Mouse (Mus musculus): Measurements from ENCODE around the gene Siah2. TPM values are rescaled to one million over a fixed set of nuclear protein-coding genes. Genes with fewer than 3 reads are reported as not detected.

The Siah2 gene
- polyA plus RNA-seq, 1 experiment from 2014 or later = 7.4 TPM

DNA sequence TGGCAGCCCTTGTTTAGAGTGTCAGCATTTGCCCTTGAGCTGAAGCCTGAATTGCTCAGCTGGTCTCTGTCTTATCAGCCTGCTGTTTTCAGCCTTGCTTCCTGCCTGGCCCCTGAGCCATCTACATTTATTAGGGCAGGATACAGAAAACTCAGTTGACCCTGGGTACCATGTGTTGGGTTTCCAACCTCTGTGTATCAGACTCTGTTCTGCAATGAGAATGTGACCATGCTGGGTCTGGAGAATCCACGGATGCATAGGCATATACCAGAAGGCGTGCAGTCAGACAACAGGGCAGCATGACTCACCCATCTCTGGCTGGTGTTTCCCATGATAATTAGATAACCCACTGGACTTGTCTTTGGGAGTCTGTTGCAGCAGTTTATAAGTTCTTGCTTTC lies 21.8 kb upstream of the Siah2 start:
- no peak for ATAC-seq (ENCODE audit: insufficient read depth)

GRCm38 (mm10) chr3:58713191-58713590 lies 21.0 kb upstream of the Siah2 start:
- no peak for ATAC-seq (ENCODE audit: insufficient read depth)
- no peak for DNase-seq
- WGBS = 84% methylated on average over 4 of the region's 4 CpGs
- no peak overlapping the region for H3K4me3 ChIP-seq (ENCODE audit: low read depth, low read length)
- no peaks in the 10 kb centered on the region for H3K36me3 ChIP-seq (ENCODE audit: insufficient read depth)
- H3K9me3 ChIP-seq (ENCODE audit: low read depth, low read length) = peaks cover 4% of the 10 kb centered on the region; the same call in 1 of the 2 replicates
- TF ChIP-seq CTCF (IDR thresholded peaks at IDR 0.05; ENCODE audit: low read depth) = no peak
- H3K9ac ChIP-seq = no peak overlapping the region
- no peaks in the 10 kb centered on the region for H3K27me3 ChIP-seq (ENCODE audit: insufficient read depth, low read length)
- H3K27ac ChIP-seq (ENCODE audit: low read depth) = no peak overlapping the region
- no peaks in the 10 kb centered on the region for H3K4me1 ChIP-seq (ENCODE audit: insufficient read depth)
- H3K4me2 ChIP-seq = no peak overlapping the region

More for the DNA sequence above, 21.8 kb upstream of the Siah2 start:
- Histone ChIP-seq H3K9me3 (ENCODE audit: low read depth, low read length) (peaks cover 4% of the 10 kb centered on the region; the same call in 1 of the 2 replicates), H3K4me3 (ENCODE audit: low read depth, low read length) (no peak overlapping the region), H3K4me1 (ENCODE audit: insufficient read depth) (no peaks in the 10 kb centered on the region), H3K27ac (ENCODE audit: low read depth) (no peak overlapping the region), H3K36me3 (ENCODE audit: insufficient read depth) (no peaks in the 10 kb centered on the region), H3K4me2 (no peak overlapping the region), H3K27me3 (ENCODE audit: insufficient read depth, low read length) (no peaks in the 10 kb centered on the region), H3K9ac (no peak overlapping the region)
- 57% methylated on average over 2 of the region's 2 CpGs for WGBS
- no peak for DNase-seq
- no peak for TF ChIP-seq CTCF (IDR thresholded peaks at IDR 0.05; ENCODE audit: low read depth)

GRCm38 (mm10) chr3:58704547-58704946 lies 12.3 kb upstream of the Siah2 start:
- H3K4me3 ChIP-seq (ENCODE audit: low read depth, low read length) = no peak overlapping the region
- peak; percentile 15; the same call in 1 of the 2 replicates for TF ChIP-seq CTCF (IDR thresholded peaks at IDR 0.05; ENCODE audit: low read depth)
- no peaks in the 10 kb centered on the region for H3K4me1 ChIP-seq (ENCODE audit: insufficient read depth)
- no peak overlapping the region for H3K9ac ChIP-seq
- WGBS = 63% methylated on average over 4 of the region's 4 CpGs
- no peaks in the 10 kb centered on the region for H3K9me3 ChIP-seq (ENCODE audit: low read depth, low read length)
- H3K27me3 ChIP-seq (ENCODE audit: insufficient read depth, low read length) = no peaks in the 10 kb centered on the region
- no peak for ATAC-seq (ENCODE audit: insufficient read depth)
- DNase-seq = no peak
- no peak overlapping the region for H3K4me2 ChIP-seq
- no peak overlapping the region for H3K27ac ChIP-seq (ENCODE audit: low read depth)
- no peaks in the 10 kb centered on the region for H3K36me3 ChIP-seq (ENCODE audit: insufficient read depth)

DNA sequence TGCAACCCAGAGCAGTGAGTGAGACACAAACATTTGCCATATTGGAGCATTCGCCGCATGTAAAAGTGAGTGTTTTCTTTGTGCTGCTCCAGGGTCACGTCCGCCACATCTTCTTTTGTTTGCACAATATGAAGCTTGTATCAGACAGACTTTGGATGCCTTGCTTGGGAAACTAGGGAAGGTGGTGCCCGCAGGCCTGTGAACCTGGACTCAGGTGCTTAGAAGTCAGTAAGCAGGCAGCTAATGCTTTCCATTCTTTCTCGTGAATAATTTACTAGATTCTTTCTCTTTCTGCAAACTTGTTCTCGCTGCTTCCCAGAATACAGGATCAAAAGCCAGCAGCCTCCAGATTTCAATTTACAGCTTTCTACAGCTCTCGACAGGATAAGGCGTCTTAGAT lies 11.5 kb upstream of the Siah2 start:
- 72% methylated on average over 9 of the region's 9 CpGs for WGBS
- Histone ChIP-seq H3K4me1 (ENCODE audit: insufficient read depth) (no peaks in the 10 kb centered on the region), H3K9ac (no peak overlapping the region), H3K4me3 (ENCODE audit: low read depth, low read length) (no peak overlapping the region), H3K4me2 (no peak overlapping the region), H3K9me3 (ENCODE audit: low read depth, low read length) (no peaks in the 10 kb centered on the region), H3K27me3 (ENCODE audit: insufficient read depth, low read length) (no peaks in the 10 kb centered on the region), H3K36me3 (ENCODE audit: insufficient read depth) (no peaks in the 10 kb centered on the region), H3K27ac (ENCODE audit: low read depth) (no peak overlapping the region)
- no peak for TF ChIP-seq CTCF (IDR thresholded peaks at IDR 0.05; ENCODE audit: low read depth)
- DNase-seq (no peak), ATAC-seq (ENCODE audit: insufficient read depth) (no peak)

GRCm38 (mm10) chr3:58702329-58702728 lies 10.1 kb upstream of the Siah2 start:
- no peaks in the 10 kb centered on the region for H3K9me3 ChIP-seq (ENCODE audit: low read depth, low read length)
- DNase-seq = no peak
- no peaks in the 10 kb centered on the region for H3K27me3 ChIP-seq (ENCODE audit: insufficient read depth, low read length)
- no peak overlapping the region for H3K27ac ChIP-seq (ENCODE audit: low read depth)
- no peak overlapping the region for H3K9ac ChIP-seq
- no peak for ATAC-seq (ENCODE audit: insufficient read depth)
- no peak for TF ChIP-seq CTCF (IDR thresholded peaks at IDR 0.05; ENCODE audit: low read depth)
- no peak overlapping the region for H3K4me2 ChIP-seq
- no peak overlapping the region for H3K4me3 ChIP-seq (ENCODE audit: low read depth, low read length)
- H3K36me3 ChIP-seq (ENCODE audit: insufficient read depth) = no peaks in the 10 kb centered on the region
- WGBS = 85% methylated on average over 1 of the region's 1 CpGs
- no peaks in the 10 kb centered on the region for H3K4me1 ChIP-seq (ENCODE audit: insufficient read depth)

DNA sequence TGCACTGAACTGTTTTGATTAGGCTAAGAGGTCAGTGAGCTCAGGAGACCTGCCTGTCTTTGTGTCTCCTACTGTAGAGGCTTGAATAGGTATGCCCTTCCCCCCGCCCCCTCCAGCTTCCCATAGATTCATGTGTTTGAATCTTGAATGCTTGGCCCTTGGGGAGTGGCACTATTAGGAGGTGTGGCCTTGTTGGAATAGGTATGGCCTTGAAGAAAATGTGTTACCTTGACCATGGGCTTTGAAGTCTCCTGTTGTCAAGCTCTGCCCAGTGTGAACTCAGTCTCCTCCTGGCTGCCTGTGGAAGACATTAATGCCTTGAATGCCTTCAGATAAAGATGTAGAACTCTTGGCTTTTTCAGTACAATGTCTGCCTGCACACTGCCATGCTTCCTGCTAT lies 9.2 kb upstream of the Siah2 start:
- Histone ChIP-seq H3K4me1 (ENCODE audit: insufficient read depth) (no peaks in the 10 kb centered on the region), H3K9me3 (ENCODE audit: low read depth, low read length) (no peaks in the 10 kb centered on the region), H3K9ac (no peak overlapping the region), H3K27ac (ENCODE audit: low read depth) (no peak overlapping the region), H3K27me3 (ENCODE audit: insufficient read depth, low read length) (no peaks in the 10 kb centered on the region), H3K4me2 (no peak overlapping the region), H3K4me3 (ENCODE audit: low read depth, low read length) (no peak overlapping the region), H3K36me3 (ENCODE audit: insufficient read depth) (no peaks in the 10 kb centered on the region)
- no peak for ATAC-seq (ENCODE audit: insufficient read depth)
- no peak for TF ChIP-seq CTCF (IDR thresholded peaks at IDR 0.05; ENCODE audit: low read depth)
- DNase-seq = no peak
- 95% methylated on average over 1 of the region's 1 CpGs for WGBS

DNA sequence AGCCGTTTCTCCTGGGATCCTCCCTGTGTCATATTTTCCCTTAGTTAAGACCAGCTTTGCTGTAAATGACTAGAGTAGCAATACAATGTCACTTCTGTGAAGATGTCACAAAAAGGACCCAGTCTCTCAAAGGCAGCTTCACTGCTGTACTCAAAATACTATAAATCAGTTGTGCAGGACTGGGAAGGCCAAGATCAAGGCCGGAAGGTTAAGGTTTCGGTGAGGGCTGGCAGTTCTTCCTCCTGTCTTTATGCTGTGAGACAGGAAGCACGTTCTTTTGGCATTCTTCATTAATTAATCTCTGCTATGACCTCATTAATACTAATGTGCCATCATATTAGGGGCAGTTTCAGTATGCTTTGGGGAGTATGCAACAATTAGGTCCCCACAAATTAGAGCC lies 5.7 kb upstream of the Siah2 start:
- Histone ChIP-seq H3K36me3 (ENCODE audit: insufficient read depth) (no peaks in the 10 kb centered on the region), H3K4me2 (no peak overlapping the region), H3K4me3 (ENCODE audit: low read depth, low read length) (no peak overlapping the region), H3K27me3 (ENCODE audit: insufficient read depth, low read length) (no peaks in the 10 kb centered on the region), H3K27ac (ENCODE audit: low read depth) (no peak overlapping the region), H3K9ac (no peak overlapping the region), H3K4me1 (ENCODE audit: insufficient read depth) (no peaks in the 10 kb centered on the region), H3K9me3 (ENCODE audit: low read depth, low read length) (no peaks in the 10 kb centered on the region)
- 71% methylated on average over 4 of the region's 4 CpGs for WGBS
- no peak for ATAC-seq (ENCODE audit: insufficient read depth)
- no peak for DNase-seq
- TF ChIP-seq CTCF (IDR thresholded peaks at IDR 0.05; ENCODE audit: low read depth) = no peak

DNA sequence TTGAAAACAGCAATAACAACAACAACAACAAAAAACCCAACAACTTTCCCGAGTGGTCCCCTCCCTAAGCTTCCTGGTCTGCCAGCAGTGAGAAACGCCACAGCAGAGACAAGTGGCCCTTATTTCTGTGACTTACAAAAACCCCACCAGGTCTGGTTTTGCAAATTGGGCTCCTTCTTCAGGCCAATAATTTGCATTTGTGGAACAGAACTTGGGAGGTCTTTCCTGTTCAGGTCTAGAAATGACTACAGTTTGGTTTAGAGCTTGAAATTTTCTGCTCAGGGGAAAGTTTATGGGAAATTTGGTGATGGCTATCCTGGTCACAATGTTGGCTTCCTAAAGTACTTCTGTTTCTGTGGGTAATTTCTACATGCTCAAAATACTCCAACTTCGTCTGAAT lies 4.6 kb upstream of the Siah2 start:
- 49% methylated on average over 3 of the region's 3 CpGs for WGBS
- Histone ChIP-seq H3K9ac (no peak overlapping the region), H3K4me1 (ENCODE audit: insufficient read depth) (no peaks in the 10 kb centered on the region), H3K9me3 (ENCODE audit: low read depth, low read length) (no peaks in the 10 kb centered on the region), H3K27me3 (ENCODE audit: insufficient read depth, low read length) (no peaks in the 10 kb centered on the region), H3K4me2 (no peak overlapping the region), H3K4me3 (ENCODE audit: low read depth, low read length) (no peak overlapping the region), H3K27ac (ENCODE audit: low read depth) (no peak overlapping the region), H3K36me3 (ENCODE audit: insufficient read depth) (no peaks in the 10 kb centered on the region)
- no peak for DNase-seq
- no peak for TF ChIP-seq CTCF (IDR thresholded peaks at IDR 0.05; ENCODE audit: low read depth)
- no peak for ATAC-seq (ENCODE audit: insufficient read depth)
